Mouse (Mus musculus) lung, postnatal 0 days (tissue): ENCODE measurements around the gene Gm11213.

Experiments
- CTCF ChIP-seq: IDR thresholded peaks from 2 replicates; pipeline ENCODE4 v1.5.1; 2016; ENCODE audit warnings: antibody characterized with exemption, mild to moderate bottlenecking
- EP300 ChIP-seq: IDR thresholded peaks from 2 replicates; pipeline ENCODE4 v1.6.1; 2016; ENCODE audit warnings: antibody characterized with exemption, mild to moderate bottlenecking, control low read depth

DNA sequence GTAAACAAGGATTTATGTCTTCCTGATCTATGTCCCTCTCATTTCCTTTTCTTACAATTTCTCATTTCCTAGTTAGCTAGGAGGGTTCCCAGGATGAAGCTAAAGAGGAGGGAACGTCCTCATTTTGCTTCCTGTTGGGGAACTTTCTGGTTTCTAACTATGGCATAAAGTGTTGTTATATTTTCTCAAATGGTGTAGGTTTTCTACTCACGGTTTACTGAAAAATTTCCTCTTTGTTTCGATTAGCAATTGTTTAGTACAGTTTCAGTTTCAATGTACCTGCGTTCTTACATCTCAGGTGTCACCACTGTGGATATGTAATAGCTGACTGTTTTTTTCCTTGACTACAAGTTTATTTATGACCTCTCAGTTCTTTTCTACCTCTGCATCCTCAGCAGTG, 14.5 kb downstream of the Gm11213 start:
- TF ChIP-seq EP300 (no peak), CTCF (no peak)
